Mouse (Mus musculus): ENCODE data around the gene Inhbe.

GRCm38 (mm10) chr10:127322178-127322577, 32.0 kb downstream of the Inhbe start:
- TF ChIP-seq GATA1 (IDR thresholded peaks at IDR 0.05; ENCODE audit: borderline replicate concordance, low read length) = no peak
- TF ChIP-seq FLI1 (IDR thresholded peaks at IDR 0.05; ENCODE audit: low read length) = no peak

Measured in megakaryocyte, embryonic 14.5 days (primary cell).